Mouse (Mus musculus) activated CD4-positive, CD25-positive, alpha-beta regulatory T cell, adult 4 months (primary cell): Measurements from ENCODE around the gene Fmo1. TPM values are rescaled to one million over a fixed set of nuclear protein-coding genes. Genes with fewer than 3 reads are reported as not detected.

Experiments used
- ATAC-seq: one replicate; pipeline ENCODE4 v1.8.0; 2017
- polyA plus RNA-seq, 2 experiments: library from polyadenylated mRNA; unstranded; fragments of 100-300 nt; shearing (Covaris generic); gene quantifications; one replicate each; pipeline ENCODE4 v1.2.1; 2017

The Fmo1 gene
- polyA plus RNA-seq, 2 experiments from 2014 or later = 0.34 to 3.6 TPM

DNA sequence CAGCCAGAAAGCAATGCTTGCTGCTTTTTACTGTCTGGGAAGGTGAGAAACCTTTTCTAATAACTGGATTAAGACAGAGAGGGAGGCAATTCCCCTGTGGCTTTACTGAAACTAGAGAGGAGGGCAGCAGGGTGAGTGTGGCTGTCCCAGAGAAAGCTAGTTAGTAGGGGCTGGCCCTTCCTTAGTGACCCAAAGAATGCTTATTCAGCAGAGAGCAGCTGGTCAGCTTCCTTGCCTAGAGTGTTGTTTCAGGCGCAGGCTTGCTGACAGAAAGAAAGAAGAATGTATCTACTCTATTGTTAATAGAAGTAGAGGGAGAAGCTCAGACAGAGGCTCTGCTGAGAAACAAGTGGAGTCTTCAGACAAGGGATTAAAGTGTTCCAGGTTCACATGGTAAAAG is 4.1 kb downstream of the Fmo1 start:
- ATAC-seq = no peak

DNA sequence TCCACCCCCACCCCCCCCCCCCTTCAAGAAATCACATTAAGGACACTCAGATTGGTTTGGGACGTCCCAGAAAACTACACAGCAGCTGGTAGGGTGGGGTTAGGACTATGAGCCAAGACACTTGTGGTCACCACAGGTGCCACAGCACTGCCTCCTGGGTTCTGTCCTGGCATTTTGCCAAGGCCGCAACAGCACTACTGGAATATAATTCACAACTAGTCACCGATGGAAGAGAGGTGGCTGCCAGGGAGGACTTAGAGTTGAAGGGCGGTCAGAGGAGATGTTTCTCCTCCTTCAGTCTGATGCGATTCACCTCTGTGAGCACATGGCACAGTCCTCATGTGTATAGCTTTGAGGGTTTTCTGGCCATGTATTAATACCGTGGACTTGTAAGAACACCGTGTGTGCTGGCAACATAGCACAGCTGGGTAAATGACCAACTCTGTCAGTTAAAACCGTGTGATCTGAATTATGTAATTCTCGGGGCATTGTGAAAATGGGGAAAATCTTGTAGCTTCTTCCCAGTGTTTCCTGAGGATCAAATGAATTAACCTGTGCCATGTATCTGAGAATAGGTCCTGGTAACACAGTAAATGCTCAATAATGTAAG is 6.3 kb downstream of the Fmo1 start:
- ATAC-seq = no peak

- ATAC-seq = no peak
These were observed 6.8 kb downstream of the Fmo1 start for GRCm38 (mm10) chr1:162859545-162859976.

- ATAC-seq = no peak
These were observed 7.7 kb downstream of the Fmo1 start for GRCm38 (mm10) chr1:162858748-162859130.

DNA sequence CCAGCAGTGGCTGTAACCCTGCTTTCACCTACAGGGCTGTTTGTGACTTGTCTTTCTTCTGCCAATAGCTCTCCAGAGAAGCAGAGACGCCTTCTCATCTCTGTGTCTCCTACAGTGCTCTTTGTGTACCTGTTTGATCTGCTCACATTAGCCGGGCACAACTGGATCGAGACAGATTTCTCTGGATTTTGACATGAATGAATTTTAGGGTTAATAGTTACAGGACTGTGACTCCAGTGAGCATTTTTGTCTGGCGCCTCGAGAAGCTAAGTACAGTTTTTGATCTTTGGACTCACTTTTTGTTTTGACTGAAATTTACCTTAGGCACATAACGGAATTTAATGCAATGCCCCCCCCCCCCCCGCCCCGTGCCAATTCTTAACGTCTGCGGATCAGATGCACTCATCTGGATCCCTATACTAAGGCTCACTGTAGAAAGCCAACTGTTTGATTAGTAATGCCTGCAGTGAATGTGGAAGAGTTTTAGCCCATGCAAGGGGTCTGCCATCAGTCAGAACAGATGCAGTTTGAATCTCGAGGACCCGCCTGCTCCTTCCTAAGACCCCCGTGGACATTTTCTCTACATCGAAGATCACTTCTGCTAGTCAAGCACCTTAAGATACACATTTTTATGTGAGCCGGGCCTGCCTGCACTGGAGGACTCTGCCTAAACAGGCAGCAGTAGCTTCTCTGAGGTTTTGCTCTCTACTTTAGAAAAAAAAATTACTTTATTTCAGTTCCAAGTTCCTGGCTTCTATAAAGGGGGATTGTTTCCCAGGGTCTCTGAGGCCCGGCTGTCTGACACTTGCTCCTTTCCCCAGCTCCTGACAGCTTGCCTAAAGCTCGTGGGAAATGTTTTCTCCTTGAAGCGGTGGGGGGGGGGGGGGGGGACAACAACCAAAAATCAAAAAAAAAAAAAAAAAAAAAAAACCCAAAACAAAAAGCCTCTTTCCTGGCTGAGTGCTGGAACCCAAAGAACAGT is 8.4 kb downstream of the Fmo1 start:
- ATAC-seq = no peak

GRCm38 (mm10) chr1:162853812-162854482 is 12.5 kb downstream of the Fmo1 start:
- ATAC-seq = no peak

- no peak for ATAC-seq
These were observed 18.9 kb downstream of the Fmo1 start for GRCm38 (mm10) chr1:162847554-162847953.

GRCm38 (mm10) chr1:162840211-162840610 is 26.2 kb downstream of the Fmo1 start:
- no peak for ATAC-seq

DNA sequence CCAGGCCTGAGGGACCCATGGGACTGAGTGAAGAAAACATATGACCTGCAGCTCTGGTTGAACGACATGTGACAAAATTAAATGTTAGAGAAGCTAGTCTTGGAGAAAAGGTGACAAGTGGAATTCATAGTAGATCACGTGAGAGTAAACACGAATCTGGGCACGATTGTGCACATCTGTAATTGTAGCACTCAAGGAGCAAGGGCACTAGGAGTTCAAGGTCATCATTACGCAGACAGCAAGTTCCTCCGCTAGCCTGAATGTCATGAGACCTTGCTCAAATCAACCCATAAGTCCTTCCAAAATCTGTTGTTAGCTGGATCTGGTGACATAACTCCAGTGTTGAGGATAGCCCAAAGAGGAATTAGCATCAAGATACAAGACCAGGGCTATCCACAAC is 27.4 kb downstream of the Fmo1 start:
- no peak for ATAC-seq

GRCm38 (mm10) chr1:162834342-162834741 is 32.1 kb downstream of the Fmo1 start:
- ATAC-seq = no peak

- ATAC-seq = no peak
These were observed 33.8 kb downstream of the Fmo1 start for GRCm38 (mm10) chr1:162832574-162832953.

GRCm38 (mm10) chr1:162831838-162832573 is 34.4 kb downstream of the Fmo1 start:
- ATAC-seq = no peak

- ATAC-seq = no peak
These were observed 47.1 kb downstream of the Fmo1 start for GRCm38 (mm10) chr1:162819280-162819679.

- ATAC-seq = no peak
These were observed 50.9 kb downstream of the Fmo1 start for GRCm38 (mm10) chr1:162815381-162816127.

GRCm38 (mm10) chr1:162814932-162815331 is 51.5 kb downstream of the Fmo1 start:
- no peak for ATAC-seq

GRCm38 (mm10) chr1:162813836-162814156 is 52.6 kb downstream of the Fmo1 start, which contains the start of gene Fmo4:
TSS of gene Fmo4 (minus strand) at chr1:162813972.
- no peak for ATAC-seq

DNA sequence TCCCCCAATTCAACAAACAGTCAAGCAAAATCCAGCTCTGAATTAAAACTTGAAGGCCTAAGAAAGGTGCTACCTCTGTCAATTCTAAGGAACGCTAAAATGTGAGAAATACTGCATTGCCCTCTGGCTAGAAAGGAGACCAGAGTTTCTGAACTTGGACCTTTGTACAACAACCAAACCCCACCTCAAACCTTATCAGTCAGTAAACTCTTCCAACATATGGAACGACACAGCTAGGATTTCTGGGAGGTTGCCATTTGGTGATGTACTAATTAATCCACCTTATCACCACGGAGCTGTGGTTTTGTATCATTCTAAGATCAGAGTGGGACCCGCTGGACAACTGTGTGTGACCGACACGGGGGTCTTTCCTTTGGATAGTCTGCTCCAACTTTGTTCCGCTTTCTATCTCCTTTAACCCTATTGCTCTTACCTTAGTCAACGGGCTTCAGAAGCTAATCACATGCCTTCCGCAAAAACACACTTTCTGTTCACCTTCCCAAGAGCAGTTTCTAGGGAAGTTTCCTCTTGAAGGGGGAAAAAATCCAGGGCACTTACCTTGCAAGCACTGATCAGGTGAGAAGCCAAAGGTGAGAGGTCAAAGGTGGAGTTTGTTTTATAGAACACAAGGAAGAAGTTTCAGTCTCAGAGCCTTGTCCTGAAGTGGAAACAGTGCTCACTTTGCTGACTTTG is 53.1 kb downstream of the Fmo1 start:
- ATAC-seq = no peak

GRCm38 (mm10) chr1:162808541-162808940 is 57.9 kb downstream of the Fmo1 start:
- ATAC-seq = no peak

DNA sequence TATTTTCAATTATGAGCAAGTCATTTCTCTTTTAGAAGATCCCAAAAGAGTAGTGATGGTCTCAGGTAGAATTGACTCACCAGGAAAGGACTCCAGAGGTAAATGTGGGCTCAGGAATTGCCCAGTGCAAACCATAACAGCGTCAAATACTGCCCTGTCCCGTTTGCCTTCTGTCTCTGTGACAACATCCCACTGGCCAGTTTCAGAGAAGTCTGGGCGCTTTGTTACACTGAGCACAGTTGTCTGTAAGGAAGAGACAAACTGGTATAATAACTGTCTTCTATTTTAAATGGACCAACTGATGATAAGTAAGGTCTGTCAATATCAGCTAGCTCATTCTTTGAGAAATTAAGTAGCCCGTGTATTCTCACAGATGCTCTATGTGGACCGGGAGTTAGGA is 59.0 kb downstream of the Fmo1 start:
- no peak for ATAC-seq

DNA sequence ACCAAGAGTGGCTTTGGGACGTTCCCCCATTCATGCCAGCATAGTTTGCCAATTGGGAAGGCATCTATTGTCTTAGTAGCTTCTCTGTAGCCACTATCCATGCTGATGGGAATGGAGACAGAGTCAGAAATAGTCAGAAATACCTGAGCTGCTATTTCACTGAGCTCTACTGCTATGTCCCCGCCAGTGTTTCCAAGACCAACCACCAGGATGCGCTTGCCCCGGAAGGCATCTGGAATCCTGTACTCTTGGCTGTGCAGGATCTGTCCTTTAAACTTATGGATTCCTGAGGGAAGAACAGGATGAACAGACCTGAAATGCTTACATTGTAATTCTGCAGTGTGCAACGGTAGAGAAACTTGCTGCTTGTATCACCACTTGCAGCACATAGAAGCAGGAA is 61.4 kb downstream of the Fmo1 start:
- ATAC-seq = no peak

DNA sequence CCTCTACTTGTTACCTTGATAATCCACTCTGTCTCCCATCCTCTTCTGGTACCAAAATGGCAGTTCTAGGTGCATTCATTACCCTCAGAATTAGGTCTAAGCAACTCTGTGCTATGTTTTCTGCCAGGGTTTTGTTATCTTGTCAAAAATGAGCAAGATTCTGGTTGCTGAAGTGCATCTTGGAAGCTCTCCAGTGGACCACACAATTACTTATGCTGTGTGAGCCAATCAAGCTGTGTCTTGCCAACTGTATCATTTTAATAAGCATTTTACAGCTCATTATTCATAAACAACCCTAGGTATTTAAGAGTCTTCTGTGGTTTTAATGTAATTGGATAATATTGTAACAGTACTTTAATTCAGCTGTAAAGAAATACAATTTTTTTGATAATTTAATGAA is 70.0 kb downstream of the Fmo1 start:
- no peak for ATAC-seq
